Mouse (Mus musculus): Measurements from ENCODE around the gene Ccdc180.

- TF ChIP-seq CTCF (IDR thresholded peaks at IDR 0.05; ENCODE audit: low read depth) = no peak
- no peak for TF ChIP-seq EP300 (IDR thresholded peaks at IDR 0.05; ENCODE audit: low read depth)
Measured at GRCm38 (mm10) chr4:45848825-45849156, 41.3 kb upstream of the Ccdc180 start.

Measured in liver, embryonic 14.5 days (tissue).